Mouse (Mus musculus) c-Kit-positive CD71-positive TER-119-positive erythroid progenitor cells, embryonic 14.5 days (primary cell): ENCODE measurements around the gene 1500011B03Rik.

Source experiments
- DNase-seq: peaks from one replicate; pipeline ENCODE4 v3.0.0-alpha.2; 2013; ENCODE audit warnings: low spot score

1500011B03Rik gene

GRCm38 (mm10) chr5:114782991-114783390 lies 40.3 kb downstream of the 1500011B03Rik start:
- no peak for DNase-seq

GRCm38 (mm10) chr5:114780912-114781311 lies 42.4 kb downstream of the 1500011B03Rik start:
- DNase-seq, result no peak

GRCm38 (mm10) chr5:114779956-114780489 lies 43.2 kb downstream of the 1500011B03Rik start:
- no peak for DNase-seq

- no peak for DNase-seq
Measured at GRCm38 (mm10) chr5:114776174-114776573, 47.1 kb downstream of the 1500011B03Rik start.

- no peak for DNase-seq
Measured at GRCm38 (mm10) chr5:114775056-114775979, 48.0 kb downstream of the 1500011B03Rik start, which contains the start of gene Git2. TSS of gene Git2 (minus strand) at chr5:114775517.

- peak; percentile 87 for DNase-seq
Measured at GRCm38 (mm10) chr5:114774403-114775051, 48.7 kb downstream of the 1500011B03Rik start, which contains the start of gene Ankrd13a. TSS of gene Ankrd13a (plus strand) at chr5:114774677.

- no peak for DNase-seq
Measured at GRCm38 (mm10) chr5:114773780-114774179, 49.5 kb downstream of the 1500011B03Rik start.

- DNase-seq, result peak; percentile 94
Measured at GRCm38 (mm10) chr5:114773211-114773710, 50.0 kb downstream of the 1500011B03Rik start.

GRCm38 (mm10) chr5:114772456-114773203 lies 50.6 kb downstream of the 1500011B03Rik start:
- DNase-seq, result no peak

GRCm38 (mm10) chr5:114771796-114772195 lies 51.5 kb downstream of the 1500011B03Rik start:
- no peak for DNase-seq

GRCm38 (mm10) chr5:114769786-114770185 lies 53.5 kb downstream of the 1500011B03Rik start:
- no peak for DNase-seq

- no peak for DNase-seq
Measured at GRCm38 (mm10) chr5:114767185-114767584, 56.1 kb downstream of the 1500011B03Rik start.

GRCm38 (mm10) chr5:114766686-114767085 lies 56.6 kb downstream of the 1500011B03Rik start:
- no peak for DNase-seq

GRCm38 (mm10) chr5:114764812-114765735 lies 58.2 kb downstream of the 1500011B03Rik start:
- DNase-seq, result no peak

- DNase-seq, result no peak
Measured at GRCm38 (mm10) chr5:114761980-114762379, 61.3 kb downstream of the 1500011B03Rik start.

- no peak for DNase-seq
Measured at GRCm38 (mm10) chr5:114759536-114760090, 63.7 kb downstream of the 1500011B03Rik start.
